Mouse (Mus musculus): ENCODE data around the gene Chrna9.

The Chrna9 gene

GRCm38 (mm10) chr5:66008245-66008967, 73.7 kb downstream of the Chrna9 start:
- no peak for DNase-seq (ENCODE audit: low read depth, low spot score)

DNA sequence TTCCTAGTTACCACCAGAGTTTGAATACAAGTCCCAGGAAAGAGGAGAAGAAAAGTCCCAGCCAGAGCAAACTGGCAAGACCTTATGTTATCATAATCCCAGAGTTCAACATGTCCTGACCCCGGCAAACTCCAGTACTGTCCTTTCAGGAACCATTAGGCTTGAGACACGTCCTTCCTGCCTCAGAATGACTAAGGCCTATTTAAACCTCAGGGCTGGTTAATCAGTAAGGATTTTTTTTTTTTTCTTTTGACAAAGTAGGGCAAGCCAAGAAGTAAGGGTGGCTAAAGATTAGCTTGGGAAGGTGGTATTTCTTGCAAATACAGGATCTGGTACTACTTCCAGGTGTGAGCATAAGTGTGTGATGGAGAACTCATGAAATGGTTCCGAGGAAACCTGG, 79.3 kb downstream of the Chrna9 start:
- no peak for DNase-seq (ENCODE audit: low read depth, low spot score)

DNA sequence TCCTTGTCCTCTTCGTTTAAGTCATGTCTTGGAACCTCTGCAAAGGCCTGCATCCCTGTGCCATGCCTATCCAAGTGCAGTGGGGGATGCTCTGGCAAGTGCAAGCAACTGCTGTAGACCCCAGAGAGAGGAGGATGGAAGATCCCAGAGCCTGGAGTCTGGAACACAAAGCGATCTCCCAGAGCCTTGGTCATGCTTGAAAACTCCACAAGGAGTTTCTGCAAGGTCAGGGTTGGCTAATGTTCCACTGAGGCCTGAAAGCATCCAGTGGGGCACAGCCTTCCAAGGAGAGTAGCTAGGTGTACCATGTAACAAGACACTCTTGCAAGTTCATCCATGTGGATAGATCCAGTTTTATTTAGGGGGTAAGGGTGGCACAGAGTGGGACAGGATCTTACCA, 79.7 kb downstream of the Chrna9 start:
- no peak for DNase-seq (ENCODE audit: low read depth, low spot score)

DNA sequence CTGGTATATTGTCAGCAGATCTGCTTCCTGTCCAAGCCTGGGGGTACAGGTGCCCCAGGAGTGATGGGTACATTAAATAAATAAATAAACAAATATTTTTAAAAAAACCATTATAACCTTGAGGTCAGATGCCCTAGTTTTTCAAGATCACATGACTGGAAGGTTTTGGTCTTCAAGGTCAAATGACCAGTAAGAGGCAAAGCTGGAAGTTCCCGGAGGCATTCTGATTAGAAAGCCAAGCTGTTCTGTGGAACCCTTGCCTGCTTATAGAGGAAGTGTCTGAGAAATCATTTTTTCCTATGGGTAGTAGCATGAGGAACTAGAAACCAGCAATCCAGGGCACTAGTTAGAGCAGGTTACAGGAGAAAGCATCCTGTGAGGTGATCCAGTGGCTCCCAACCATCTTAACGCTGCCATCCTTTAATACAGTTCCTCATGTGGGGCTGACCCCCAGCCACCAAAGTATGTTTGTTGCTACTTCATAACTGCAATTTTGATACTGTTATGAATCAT, 80.8 kb downstream of the Chrna9 start:
- DNase-seq (ENCODE audit: low read depth, low spot score): no peak

GRCm38 (mm10) chr5:66026796-66027195, 92.1 kb downstream of the Chrna9 start:
- DNase-seq (ENCODE audit: low read depth, low spot score): peak; percentile 50

All from ZHBTc4 (cell line).